Mouse (Mus musculus): ENCODE measurements around the gene Cavin3. TPM values are rescaled to one million over a fixed set of nuclear protein-coding genes. Genes with fewer than 3 reads are reported as not detected.
"Not testable (repeated sequence)": the region's sequence is repeated elsewhere in the genome, so short reads cannot be mapped to it uniquely, and the experiment has no call there.

Gene Cavin3
- polyA plus RNA-seq, 1 experiment from 2014 or later = 4.5 TPM

GRCm38 (mm10) chr7:105477841-105478240, 4.3 kb downstream of the Cavin3 start:
- Histone ChIP-seq H3K4me2 (ENCODE audit: low read depth, low read length) (no peak overlapping the region), H3K27ac (ENCODE audit: low read depth) (no peak overlapping the region), H3K36me3 (replicated peaks; ENCODE audit: insufficient read depth, low read length) (no peaks in the 10 kb centered on the region), H3K27me3 (ENCODE audit: insufficient read depth, low read length) (peaks cover 20% of the 10 kb centered on the region; the same call in 1 of the 2 replicates), H3K9ac (replicated peaks) (no peak overlapping the region), H3K9me3 (ENCODE audit: low read length) (no peaks in the 10 kb centered on the region), H3K4me1 (ENCODE audit: insufficient read depth) (peaks cover 5% of the 10 kb centered on the region), H3K4me3 (ENCODE audit: low read depth, low read length) (no peak overlapping the region)
- DNase-seq = peak; percentile 17
- TF ChIP-seq EP300 (IDR thresholded peaks at IDR 0.05; ENCODE audit: low read depth) (no peak), CTCF (IDR thresholded peaks at IDR 0.05; ENCODE audit: low read depth) (peak; percentile 78)
- 48% methylated on average over 3 of the region's 3 CpGs for WGBS (ENCODE audit: insufficient replicate concordance)
- peak; percentile 45; the same call in 1 of the 2 replicates for ATAC-seq

DNA sequence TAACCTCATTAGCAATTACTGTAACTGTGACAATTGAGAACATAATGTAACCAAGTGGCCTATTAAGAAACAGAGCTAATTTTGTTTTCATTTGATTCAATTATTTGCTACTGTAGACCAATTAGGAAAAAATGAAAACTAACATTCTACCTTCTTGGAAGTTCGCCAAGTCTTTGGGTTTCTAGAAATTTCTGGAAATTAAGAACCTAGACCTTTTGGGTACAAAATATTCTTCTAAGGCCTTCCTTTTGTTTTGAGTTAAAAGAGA, 4.7 kb downstream of the Cavin3 start:
- DNase-seq (no peak), ATAC-seq (no peak)
- Histone ChIP-seq H3K4me2 (ENCODE audit: low read depth, low read length) (no peak overlapping the region), H3K27ac (ENCODE audit: low read depth) (no peak overlapping the region), H3K4me1 (ENCODE audit: insufficient read depth) (peaks cover 5% of the 10 kb centered on the region), H3K27me3 (ENCODE audit: insufficient read depth, low read length) (peaks cover 18% of the 10 kb centered on the region; the same call in 1 of the 2 replicates), H3K36me3 (replicated peaks; ENCODE audit: insufficient read depth, low read length) (no peaks in the 10 kb centered on the region), H3K9ac (replicated peaks) (no peak overlapping the region), H3K9me3 (ENCODE audit: low read length) (no peaks in the 10 kb centered on the region), H3K4me3 (ENCODE audit: low read depth, low read length) (no peak overlapping the region)
- TF ChIP-seq EP300 (IDR thresholded peaks at IDR 0.05; ENCODE audit: low read depth) = no peak
- no peak for TF ChIP-seq CTCF (IDR thresholded peaks at IDR 0.05; ENCODE audit: low read depth)
- WGBS (ENCODE audit: insufficient replicate concordance) = 84% methylated on average over 1 of the region's 1 CpGs

GRCm38 (mm10) chr7:105476683-105477432, 5.2 kb downstream of the Cavin3 start:
- no peak overlapping the region for H3K4me2 ChIP-seq (ENCODE audit: low read depth, low read length)
- H3K9me3 ChIP-seq (ENCODE audit: low read length) = no peaks in the 10 kb centered on the region
- ATAC-seq = no peak
- no peaks in the 10 kb centered on the region for H3K36me3 ChIP-seq (replicated peaks; ENCODE audit: insufficient read depth, low read length)
- H3K27ac ChIP-seq (ENCODE audit: low read depth) = no peak overlapping the region
- H3K27me3 ChIP-seq (ENCODE audit: insufficient read depth, low read length) = peaks cover 13% of the 10 kb centered on the region; the same call in 1 of the 2 replicates
- no peak overlapping the region for H3K4me3 ChIP-seq (ENCODE audit: low read depth, low read length)
- no peak overlapping the region for H3K9ac ChIP-seq (replicated peaks)
- no peak for TF ChIP-seq CTCF (IDR thresholded peaks at IDR 0.05; ENCODE audit: low read depth)
- no peak for TF ChIP-seq EP300 (IDR thresholded peaks at IDR 0.05; ENCODE audit: low read depth)
- whole genome bisulfite sequencing (ENCODE audit: insufficient replicate concordance) = 66% methylated on average over 10 of the region's 10 CpGs
- no peak for DNase-seq
- peaks cover 2% of the 10 kb centered on the region for H3K4me1 ChIP-seq (ENCODE audit: insufficient read depth)

DNA sequence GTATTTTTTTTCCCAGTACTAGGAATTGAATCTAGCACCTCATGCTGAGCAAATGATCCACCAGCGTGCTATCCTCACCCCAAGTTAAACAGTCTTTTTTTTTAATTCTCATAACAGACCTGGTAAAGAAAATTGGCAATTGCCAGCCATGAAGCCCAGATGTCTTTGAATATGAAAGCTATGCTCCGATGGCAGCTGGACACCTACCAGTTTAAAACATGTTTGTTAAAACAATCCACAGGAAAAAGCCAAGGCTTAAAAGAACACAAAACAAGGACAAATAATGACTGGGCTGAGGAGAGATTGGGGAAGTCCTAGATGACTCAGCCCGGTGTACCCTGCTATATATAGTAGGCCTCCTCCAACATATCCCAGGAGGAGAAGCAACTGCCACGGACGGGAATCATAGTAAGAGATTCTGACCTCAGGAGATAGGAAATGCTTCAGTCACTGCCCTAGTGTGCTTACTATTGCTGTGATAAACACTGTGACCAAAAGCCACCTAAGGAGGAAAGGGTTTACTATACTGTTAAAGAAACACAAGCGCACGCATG, 6.6 kb downstream of the Cavin3 start:
- Histone ChIP-seq H3K4me2 (ENCODE audit: low read depth, low read length) (no peak overlapping the region), H3K4me3 (ENCODE audit: low read depth, low read length) (no peak overlapping the region), H3K9ac (replicated peaks) (no peak overlapping the region), H3K27me3 (ENCODE audit: insufficient read depth, low read length) (no peaks in the 10 kb centered on the region), H3K4me1 (ENCODE audit: insufficient read depth) (no peaks in the 10 kb centered on the region), H3K27ac (ENCODE audit: low read depth) (no peak overlapping the region), H3K9me3 (ENCODE audit: low read length) (no peaks in the 10 kb centered on the region), H3K36me3 (replicated peaks; ENCODE audit: insufficient read depth, low read length) (no peaks in the 10 kb centered on the region)
- DNase-seq (no peak), ATAC-seq (peak; percentile 36; the same call in 1 of the 2 replicates)
- 63% methylated on average over 7 of the region's 7 CpGs for WGBS (ENCODE audit: insufficient replicate concordance)
- TF ChIP-seq CTCF (IDR thresholded peaks at IDR 0.05; ENCODE audit: low read depth) (no peak), EP300 (IDR thresholded peaks at IDR 0.05; ENCODE audit: low read depth) (no peak)

DNA sequence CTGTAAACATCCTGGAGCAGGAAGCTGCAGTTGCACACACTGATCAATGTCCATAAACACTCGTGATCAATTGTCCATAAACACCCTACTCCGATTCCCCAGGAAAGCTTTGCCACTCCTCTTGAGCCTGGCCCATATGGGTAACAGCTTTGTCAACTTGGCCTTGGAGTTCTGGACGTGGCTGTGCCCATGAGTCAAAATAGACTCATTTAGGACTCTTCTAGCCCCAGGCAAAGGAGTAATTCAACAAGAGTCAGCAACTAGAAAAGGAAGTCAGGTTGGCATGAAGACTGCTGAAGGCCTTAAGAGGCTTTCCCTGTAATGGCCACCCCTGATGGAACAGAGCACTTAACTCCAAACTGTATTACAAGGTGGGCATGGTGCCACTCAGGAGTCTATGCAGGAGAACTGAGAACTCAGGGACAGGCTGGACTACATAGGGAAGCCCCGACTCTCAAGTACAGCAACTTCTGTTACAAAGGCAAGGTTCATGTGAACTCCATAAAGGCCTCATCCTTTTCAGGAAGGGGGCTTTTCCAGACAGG, 7.3 kb downstream of the Cavin3 start:
- H3K4me2 ChIP-seq (ENCODE audit: low read depth, low read length) = no peak overlapping the region
- ATAC-seq (no peak), DNase-seq (no peak)
- H3K36me3 ChIP-seq (replicated peaks; ENCODE audit: insufficient read depth, low read length) = no peaks in the 10 kb centered on the region
- no peaks in the 10 kb centered on the region for H3K4me1 ChIP-seq (ENCODE audit: insufficient read depth)
- no peak for TF ChIP-seq CTCF (IDR thresholded peaks at IDR 0.05; ENCODE audit: low read depth)
- no peaks in the 10 kb centered on the region for H3K9me3 ChIP-seq (ENCODE audit: low read length)
- no peak overlapping the region for H3K9ac ChIP-seq (replicated peaks)
- 70% methylated on average over 4 of the region's 4 CpGs for WGBS (ENCODE audit: insufficient replicate concordance)
- no peak overlapping the region for H3K4me3 ChIP-seq (ENCODE audit: low read depth, low read length)
- H3K27me3 ChIP-seq (ENCODE audit: insufficient read depth, low read length) = no peaks in the 10 kb centered on the region
- no peak overlapping the region for H3K27ac ChIP-seq (ENCODE audit: low read depth)

- H3K4me3 ChIP-seq (ENCODE audit: low read depth, low read length) = no peak overlapping the region
- ATAC-seq = no peak
Observed at GRCm38 (mm10) chr7:105472607-105473006, 9.5 kb downstream of the Cavin3 start.

GRCm38 (mm10) chr7:105465505-105465904, 16.6 kb downstream of the Cavin3 start:
- DNase-seq = not testable (repeated sequence)
- 74% methylated on average over 5 of the region's 5 CpGs for WGBS (ENCODE audit: insufficient replicate concordance)

More at GRCm38 (mm10) chr7:105472607-105473006, 9.5 kb downstream of the Cavin3 start:
- H3K36me3 ChIP-seq (replicated peaks; ENCODE audit: insufficient read depth, low read length) = no peaks in the 10 kb centered on the region
- no peak overlapping the region for H3K27ac ChIP-seq (ENCODE audit: low read depth)
- TF ChIP-seq CTCF (IDR thresholded peaks at IDR 0.05; ENCODE audit: low read depth) = no peak
- no peak for DNase-seq
- WGBS (ENCODE audit: insufficient replicate concordance) = 40% methylated on average over 1 of the region's 1 CpGs
- H3K4me1 ChIP-seq (ENCODE audit: insufficient read depth) = no peaks in the 10 kb centered on the region
- H3K9me3 ChIP-seq (ENCODE audit: low read length) = no peaks in the 10 kb centered on the region
- no peak overlapping the region for H3K9ac ChIP-seq (replicated peaks)
- H3K4me2 ChIP-seq (ENCODE audit: low read depth, low read length) = no peak overlapping the region
- no peaks in the 10 kb centered on the region for H3K27me3 ChIP-seq (ENCODE audit: insufficient read depth, low read length)

More at GRCm38 (mm10) chr7:105465505-105465904, 16.6 kb downstream of the Cavin3 start:
- not testable (repeated sequence) for ATAC-seq; H3K4me2 ChIP-seq (ENCODE audit: low read depth, low read length); H3K9me3 ChIP-seq (ENCODE audit: low read length); H3K4me3 ChIP-seq (ENCODE audit: low read depth, low read length); H3K36me3 ChIP-seq (replicated peaks; ENCODE audit: insufficient read depth, low read length); H3K27me3 ChIP-seq (ENCODE audit: insufficient read depth, low read length); H3K4me1 ChIP-seq (ENCODE audit: insufficient read depth); H3K9ac ChIP-seq (replicated peaks); H3K27ac ChIP-seq (ENCODE audit: low read depth)
